Mouse (Mus musculus) limb, embryonic 11.5 days (tissue): Measurements from ENCODE around the gene Zranb3. TPM values are rescaled to one million over a fixed set of nuclear protein-coding genes. Genes with fewer than 3 reads are reported as not detected.

Experiments
- ATAC-seq: fragments of 200-750 bp; cut with Nextera tagmentation; 2 replicates; pipeline ENCODE4 v1.8.0; 2017; ENCODE audit warnings: low read depth; ENCODE audit not compliant: insufficient number of reproducible peaks, low FRiP score, low TSS enrichment
- DNase-seq: peaks from one replicate; pipeline ENCODE4 v3.0.0-alpha.2; 2015; ENCODE audit warnings: low spot score
- H3K27ac ChIP-seq: fragments of 300-500 bp; sonication (generic); replicated peaks from 2 replicates; pipeline ENCODE4 v1.5.1; 2014; ENCODE audit warnings: low read depth, mild to moderate bottlenecking, low read length
- H3K27me3 ChIP-seq: fragments of 300-500 bp; sonication (generic); 2 replicates; pipeline ENCODE4 v1.6.1; 2014; ENCODE audit warnings: mild to moderate bottlenecking, low read length, mixed read lengths; ENCODE audit not compliant: control insufficient read depth, insufficient read depth
- H3K36me3 ChIP-seq: fragments of 300-500 bp; sonication (generic); 2 replicates; pipeline ENCODE4 v1.6.1; 2014; ENCODE audit warnings: mild to moderate bottlenecking, low read length, moderate library complexity, mixed read lengths; ENCODE audit not compliant: control insufficient read depth, insufficient read depth
- H3K4me1 ChIP-seq: fragments of 300-500 bp; sonication (generic); 2 replicates; pipeline ENCODE4 v1.6.1; 2014; ENCODE audit warnings: low read length, mixed read lengths; ENCODE audit not compliant: control insufficient read depth, insufficient read depth
- H3K4me2 ChIP-seq: fragments of 300-500 bp; sonication (generic); 2 replicates; pipeline ENCODE4 v1.6.1; 2014; ENCODE audit warnings: low read depth, mild to moderate bottlenecking, moderate library complexity; ENCODE audit not compliant: severe bottlenecking
- H3K4me3 ChIP-seq: fragments of 300-500 bp; sonication (generic); 2 replicates; pipeline ENCODE4 v1.5.1; 2014; ENCODE audit warnings: low read depth, low read length
- H3K9ac ChIP-seq: fragments of 300-500 bp; sonication (generic); 2 replicates; pipeline ENCODE4 v1.6.1; 2014; ENCODE audit warnings: mild to moderate bottlenecking, low read length
- H3K9me3 ChIP-seq: fragments of 300-500 bp; sonication (generic); 2 replicates; pipeline ENCODE4 v1.6.1; 2016; ENCODE audit warnings: low read length; ENCODE audit not compliant: control insufficient read depth
- WGBS: fragments of 180-500 bp; shearing (Covaris S2); extraction: QIAGEN DNeasy Blood & Tissue Kit; methylation state at CpG from one replicate; pipeline ENCODE4 v1.1.7; 2014; 5-methylcytosine and 5-hydroxymethylcytosine counted together
- polyA plus RNA-seq: library from polyadenylated mRNA; unstranded; fragments of >200 nt; fragmentation: Nextera tagmentation; extraction: Ambion mirVana; gene quantifications from 2 replicates; pipeline ENCODE4 v1.2.1, GENCODE M21; 2014

Gene Zranb3
- polyA plus RNA-seq, 1 experiment from 2014 or later, result 15.8 TPM

- Histone ChIP-seq H3K4me2 (no peak overlapping the region), H3K4me1 (no peaks in the 10 kb centered on the region), H3K9ac (no peak overlapping the region), H3K36me3 (no peaks in the 10 kb centered on the region; the same call in 1 of the 2 replicates), H3K27ac (no peak overlapping the region), H3K27me3 (no peaks in the 10 kb centered on the region), H3K9me3 (no peaks in the 10 kb centered on the region), H3K4me3 (no peak overlapping the region)
- DNase-seq (no peak), ATAC-seq (no peak)
- 75% methylated on average over 1 of the region's 2 CpGs for whole genome bisulfite sequencing
These were observed 8.2 kb downstream of the Zranb3 start for GRCm38 (mm10) chr1:128094686-128095085.

GRCm38 (mm10) chr1:128082800-128083199 is 20.0 kb downstream of the Zranb3 start:
- WGBS, result 93% methylated on average over 7 of the region's 7 CpGs
- Histone ChIP-seq H3K27me3 (no peaks in the 10 kb centered on the region), H3K36me3 (no peaks in the 10 kb centered on the region), H3K4me2 (no peak overlapping the region), H3K27ac (no peak overlapping the region), H3K9me3 (no peaks in the 10 kb centered on the region), H3K9ac (no peak overlapping the region), H3K4me3 (no peak overlapping the region), H3K4me1 (no peaks in the 10 kb centered on the region)
- DNase-seq (no peak), ATAC-seq (no peak)

GRCm38 (mm10) chr1:128081873-128082272 is 21.0 kb downstream of the Zranb3 start:
- H3K27me3 ChIP-seq, result no peaks in the 10 kb centered on the region
- DNase-seq, result no peak
- no peak overlapping the region for H3K27ac ChIP-seq
- WGBS, result 93% methylated on average over 7 of the region's 7 CpGs
- no peak overlapping the region for H3K9ac ChIP-seq
- no peak overlapping the region for H3K4me2 ChIP-seq
- no peak for ATAC-seq
- no peaks in the 10 kb centered on the region for H3K9me3 ChIP-seq
- no peaks in the 10 kb centered on the region for H3K4me1 ChIP-seq
- H3K4me3 ChIP-seq, result no peak overlapping the region
- no peaks in the 10 kb centered on the region for H3K36me3 ChIP-seq

GRCm38 (mm10) chr1:128080936-128081696 is 21.7 kb downstream of the Zranb3 start:
- Histone ChIP-seq H3K4me2 (no peak overlapping the region), H3K4me3 (no peak overlapping the region), H3K27ac (no peak overlapping the region), H3K4me1 (no peaks in the 10 kb centered on the region), H3K9ac (no peak overlapping the region), H3K36me3 (no peaks in the 10 kb centered on the region), H3K9me3 (no peaks in the 10 kb centered on the region), H3K27me3 (no peaks in the 10 kb centered on the region)
- DNase-seq (no peak), ATAC-seq (no peak)
- 88% methylated on average over 5 of the region's 5 CpGs for WGBS

GRCm38 (mm10) chr1:128078646-128079045 is 24.2 kb downstream of the Zranb3 start:
- Histone ChIP-seq H3K4me3 (no peak overlapping the region), H3K27me3 (no peaks in the 10 kb centered on the region), H3K36me3 (no peaks in the 10 kb centered on the region), H3K4me2 (no peak overlapping the region), H3K4me1 (no peaks in the 10 kb centered on the region), H3K9me3 (no peaks in the 10 kb centered on the region), H3K27ac (no peak overlapping the region), H3K9ac (no peak overlapping the region)
- DNase-seq, result no peak
- WGBS, result 93% methylated on average over 1 of the region's 1 CpGs
- ATAC-seq, result no peak

GRCm38 (mm10) chr1:128077788-128078187 is 25.1 kb downstream of the Zranb3 start:
- no peak overlapping the region for H3K4me3 ChIP-seq
- no peaks in the 10 kb centered on the region for H3K27me3 ChIP-seq
- no peaks in the 10 kb centered on the region for H3K4me1 ChIP-seq
- H3K4me2 ChIP-seq, result no peak overlapping the region
- H3K27ac ChIP-seq, result no peak overlapping the region
- no peak for DNase-seq
- no peaks in the 10 kb centered on the region for H3K9me3 ChIP-seq
- no peak for ATAC-seq
- H3K9ac ChIP-seq, result no peak overlapping the region
- no peaks in the 10 kb centered on the region for H3K36me3 ChIP-seq
- 88% methylated on average over 2 of the region's 2 CpGs for WGBS

- ATAC-seq (no peak), DNase-seq (no peak)
- Histone ChIP-seq H3K36me3 (no peaks in the 10 kb centered on the region), H3K27ac (no peak overlapping the region), H3K9me3 (no peaks in the 10 kb centered on the region), H3K4me1 (no peaks in the 10 kb centered on the region), H3K9ac (no peak overlapping the region), H3K4me2 (no peak overlapping the region), H3K4me3 (no peak overlapping the region), H3K27me3 (no peaks in the 10 kb centered on the region)
- 89% methylated on average over 8 of the region's 8 CpGs for WGBS
These were observed 25.9 kb downstream of the Zranb3 start for GRCm38 (mm10) chr1:128076791-128077479.

- H3K27me3 ChIP-seq, result no peaks in the 10 kb centered on the region
- no peak overlapping the region for H3K4me2 ChIP-seq
- H3K4me3 ChIP-seq, result no peak overlapping the region
- no peak overlapping the region for H3K9ac ChIP-seq
- WGBS, result 91% methylated on average over 6 of the region's 6 CpGs
- H3K36me3 ChIP-seq, result no peaks in the 10 kb centered on the region
- H3K4me1 ChIP-seq, result no peaks in the 10 kb centered on the region
- no peak for ATAC-seq
- no peaks in the 10 kb centered on the region for H3K9me3 ChIP-seq
- DNase-seq, result no peak
- H3K27ac ChIP-seq, result no peak overlapping the region
These were observed 29.8 kb downstream of the Zranb3 start for GRCm38 (mm10) chr1:128073051-128073450.
